Mouse (Mus musculus): ENCODE results near the gene Ift81. TPM values are rescaled to one million over a fixed set of nuclear protein-coding genes. Genes with fewer than 3 reads are reported as not detected.
A peak's percentile ranks its signal among the peaks of the same experiment; 100 is the strongest.
"Not testable (repeated sequence)": the region's sequence is repeated elsewhere in the genome, so short reads cannot be mapped to it uniquely, and the experiment has no call there.

Gene Ift81
- total RNA-seq (2021), result 10 to 100 TPM; 14.9 to 27.0 TPM
- long read RNA-seq, experiment 1, transcript Ift81-201 (19 exons, 2,950 nt), result major isoform, 11 of 18 reads
- long read RNA-seq, experiment 1, partial matches to known transcripts, result 1 of 18 reads
- long read RNA-seq, experiment 1, other reads (novel, unspliced or antisense), result 5 of 18 reads
- long read RNA-seq, experiment 2, partial matches to known transcripts, result 2 of 11 reads
- long read RNA-seq, experiment 2, other reads (novel, unspliced or antisense), result 5 of 11 reads

DNA sequence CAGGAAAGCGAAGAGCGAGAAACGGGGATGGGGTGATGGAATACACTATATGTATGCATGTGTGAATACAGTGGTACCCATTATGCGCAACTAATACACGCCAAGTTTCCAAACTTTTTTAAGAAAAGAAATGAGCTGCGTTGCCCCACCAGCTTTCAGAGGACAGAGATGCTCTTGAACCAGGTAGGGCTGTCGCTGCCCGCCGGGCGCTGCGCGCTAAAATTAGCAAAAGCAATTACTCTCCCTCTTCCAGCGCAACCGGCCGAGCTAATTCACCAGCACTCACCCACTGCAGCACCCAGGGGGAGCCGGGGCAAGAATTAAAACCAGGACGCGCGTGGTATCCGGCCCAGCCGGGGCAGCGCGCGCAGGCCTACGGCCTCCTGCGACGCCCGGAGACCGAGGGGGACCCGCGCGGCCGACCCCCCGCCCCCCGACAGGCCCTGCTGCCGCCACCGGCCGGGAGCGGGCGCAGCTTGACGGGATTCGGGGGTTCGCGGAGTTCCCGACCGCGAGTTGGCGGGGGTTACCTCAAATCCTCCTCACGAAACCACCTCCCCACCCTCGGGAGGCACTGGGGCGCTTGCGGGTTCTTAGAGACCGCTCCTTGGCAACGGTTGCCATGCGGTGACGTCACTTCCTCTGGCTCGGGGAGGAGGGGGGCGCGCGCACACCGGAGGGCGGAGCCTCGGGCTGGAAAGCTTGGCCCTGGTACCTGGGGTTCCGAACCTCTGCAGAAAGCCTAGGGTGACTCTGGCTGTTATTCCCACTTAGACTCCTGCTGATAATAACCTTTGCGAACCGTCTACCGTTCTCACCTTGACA is at the start of gene Ift81:
Gene Ift81 (minus strand): TSS at position 611 of the 825 bp plus-strand sequence.
- DNase-seq (ENCODE audit: low spot score in 2 of 2), result peak; percentile 94 to 96

DNA sequence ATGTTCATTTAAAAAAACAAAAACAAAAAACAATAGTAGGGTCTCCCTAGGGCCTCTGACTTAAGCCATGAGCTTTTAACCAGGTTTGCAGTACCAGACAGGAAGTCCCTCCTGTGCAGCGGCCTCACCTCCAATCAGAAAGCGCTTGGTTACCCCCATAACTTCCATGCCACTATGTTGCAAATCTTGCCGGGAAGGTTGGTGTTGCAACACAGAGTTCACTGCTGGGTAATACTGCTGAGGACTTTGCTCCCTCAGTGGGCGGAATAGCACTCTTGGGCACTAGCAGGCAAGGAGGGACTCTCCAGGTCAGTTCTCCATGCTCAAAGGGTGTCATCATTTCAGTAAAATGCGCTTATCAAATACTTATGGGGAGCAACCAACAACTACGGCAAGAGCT is 48.2 kb upstream of the Ift81 start:
- DNase-seq (ENCODE audit: low spot score in 2 of 2), result no peak

DNA sequence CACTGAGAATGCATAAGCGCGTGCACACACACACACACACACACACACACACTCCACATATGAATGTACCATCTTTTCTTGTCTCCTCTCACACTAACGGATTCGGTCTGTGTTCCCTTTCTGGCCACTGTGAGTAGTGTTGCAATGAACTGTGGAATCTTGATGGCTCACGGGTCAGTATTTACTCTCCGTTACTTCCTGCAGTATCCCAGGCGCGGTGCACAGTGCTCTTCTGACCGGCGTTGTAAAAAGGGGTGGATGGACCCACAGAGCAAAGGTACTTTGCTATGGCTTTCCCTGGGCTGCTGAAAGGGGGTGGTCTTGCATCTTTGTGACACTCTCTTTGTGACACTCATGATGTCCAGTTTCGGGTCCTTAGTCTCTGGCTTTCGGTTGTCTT is 42.5 kb upstream of the Ift81 start:
- DNase-seq (ENCODE audit: low spot score in 2 of 2), result no peak

DNA sequence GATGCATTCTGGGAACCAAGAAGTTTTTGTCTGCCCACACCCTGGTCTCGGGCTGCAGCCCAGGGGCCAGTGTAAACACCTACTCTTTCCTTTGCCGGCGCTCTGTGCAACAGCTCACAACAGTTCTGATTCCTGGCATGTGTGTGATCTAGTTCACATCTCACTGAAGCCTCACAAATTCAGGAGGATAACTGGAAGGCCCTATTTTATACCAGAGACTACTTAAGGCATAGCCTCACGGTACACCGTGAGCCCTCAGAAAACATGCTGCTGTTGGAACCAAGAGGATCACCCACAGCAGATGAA is 39.9 kb upstream of the Ift81 start:
- DNase-seq (ENCODE audit: low spot score in 2 of 2), result no peak

DNA sequence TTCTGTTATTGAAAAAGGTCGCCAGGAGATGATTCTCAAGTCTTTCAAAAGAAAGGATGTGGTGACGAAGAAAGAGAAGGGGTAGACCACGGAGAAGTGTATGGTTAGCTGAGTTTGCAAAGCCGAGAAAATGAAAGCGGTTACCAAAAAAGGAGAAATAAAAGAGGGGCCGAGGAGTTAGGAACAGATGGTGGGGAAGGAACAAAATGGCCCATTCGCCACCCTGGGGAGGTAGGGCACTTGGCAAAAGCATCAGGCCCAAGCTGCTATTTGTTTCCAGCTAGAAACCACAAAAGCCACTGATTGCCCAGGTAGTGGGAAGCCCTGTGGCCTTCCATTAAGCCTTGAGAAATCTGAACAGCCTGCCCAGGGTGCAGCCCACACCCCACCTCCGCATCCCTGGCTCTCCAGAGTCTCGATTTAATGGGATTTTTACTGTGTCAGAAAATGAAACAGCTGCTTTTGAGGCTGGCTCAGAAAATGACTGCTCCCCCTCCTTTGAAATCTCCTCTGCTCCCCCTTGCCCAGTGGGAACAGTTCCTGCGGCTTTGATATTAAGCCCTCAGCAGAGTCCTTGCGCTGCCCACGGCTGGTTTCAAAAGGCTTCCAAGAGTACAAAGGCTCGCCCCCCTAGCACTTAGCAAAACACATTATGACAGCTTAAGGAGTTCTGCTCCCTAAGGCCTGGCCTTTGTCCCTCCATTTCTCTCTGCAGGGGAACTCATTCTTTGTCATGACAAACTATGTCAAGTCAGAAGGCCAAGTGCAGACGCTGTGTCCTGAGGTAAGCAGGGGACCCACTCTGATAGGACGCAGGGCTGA is 39.3 kb upstream of the Ift81 start:
- no peak for DNase-seq (ENCODE audit: low spot score in 2 of 2)

DNA sequence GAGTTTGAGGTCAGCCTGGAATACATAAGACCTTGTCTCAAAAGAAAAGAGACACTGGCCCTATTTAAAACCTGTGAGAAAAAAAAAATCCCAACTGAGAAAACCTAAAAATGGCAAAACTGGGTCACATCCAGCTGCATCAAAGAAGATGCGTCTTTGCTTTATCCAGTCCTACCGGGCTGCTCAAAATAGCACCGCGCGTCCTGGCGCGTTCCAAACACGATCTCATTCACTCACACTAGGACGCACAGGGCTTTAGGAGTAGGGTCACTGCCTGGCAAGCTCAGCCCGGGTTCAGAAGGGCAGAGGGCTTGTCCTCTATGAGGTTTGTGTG is 38.8 kb upstream of the Ift81 start:
- DNase-seq (ENCODE audit: low spot score in 2 of 2), result no peak

DNA sequence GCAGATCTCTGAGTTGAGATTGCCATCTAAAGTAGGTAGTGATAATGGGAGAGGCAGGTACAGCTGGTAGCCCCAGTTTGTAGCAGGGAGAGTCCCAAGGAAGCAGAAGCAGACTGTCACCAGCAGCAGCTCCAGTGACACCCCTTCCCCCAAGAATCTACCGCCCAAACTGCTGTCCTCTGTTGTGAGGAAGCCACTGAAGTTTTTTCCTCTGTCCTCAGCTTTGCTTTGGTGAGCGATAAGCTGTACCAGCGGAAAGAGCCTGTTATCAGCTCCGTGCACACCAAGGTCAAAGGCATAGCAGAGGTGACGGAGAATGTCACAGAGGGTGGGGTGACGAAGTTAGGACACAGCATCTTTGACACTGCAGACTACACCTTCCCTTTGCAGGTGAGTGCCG is 38.2 kb upstream of the Ift81 start:
- no peak for DNase-seq (ENCODE audit: low spot score in 2 of 2)

DNA sequence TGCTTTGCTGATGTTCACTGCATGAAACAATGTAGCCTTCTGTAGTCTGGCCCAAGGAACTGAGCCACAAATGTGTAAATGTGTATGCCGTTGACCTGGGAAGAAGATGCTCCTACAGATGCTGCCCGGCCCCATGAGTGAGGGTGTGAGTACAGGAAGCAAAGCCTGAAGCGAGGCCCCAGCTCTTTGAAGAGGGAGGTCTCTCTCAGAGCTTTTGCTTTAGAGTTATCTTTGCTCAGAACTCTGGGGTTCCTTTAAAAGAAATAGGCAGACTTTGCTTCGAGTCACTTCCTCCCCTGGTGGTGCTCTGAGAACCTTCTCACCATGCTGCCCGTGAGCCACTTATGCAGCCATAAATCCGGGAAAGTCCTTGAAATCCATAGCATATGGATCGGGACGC is 35.8 kb upstream of the Ift81 start:
- DNase-seq (ENCODE audit: low spot score in 2 of 2), result no peak

DNA sequence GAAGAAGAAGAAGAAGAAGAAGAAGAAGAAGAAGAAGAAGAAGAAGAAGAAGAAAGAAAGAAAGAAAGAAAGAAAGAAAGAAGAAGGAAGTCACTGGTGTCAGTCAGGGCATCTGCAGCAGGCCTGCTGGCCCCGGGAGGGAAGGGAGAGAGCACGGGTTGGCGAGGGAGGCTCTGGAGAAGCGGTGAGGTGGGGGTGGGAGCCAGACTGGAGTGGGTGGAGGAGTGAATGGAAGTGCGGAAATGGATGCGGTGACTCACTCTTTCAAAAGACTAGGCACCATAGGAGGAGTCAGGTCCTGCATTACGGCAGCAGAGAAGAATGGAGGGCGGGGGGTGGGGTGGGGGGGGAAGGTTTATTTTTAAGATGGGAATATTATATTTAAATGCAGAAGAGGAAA is 34.9 kb upstream of the Ift81 start:
- no peak for DNase-seq (ENCODE audit: low spot score in 2 of 2)

DNA sequence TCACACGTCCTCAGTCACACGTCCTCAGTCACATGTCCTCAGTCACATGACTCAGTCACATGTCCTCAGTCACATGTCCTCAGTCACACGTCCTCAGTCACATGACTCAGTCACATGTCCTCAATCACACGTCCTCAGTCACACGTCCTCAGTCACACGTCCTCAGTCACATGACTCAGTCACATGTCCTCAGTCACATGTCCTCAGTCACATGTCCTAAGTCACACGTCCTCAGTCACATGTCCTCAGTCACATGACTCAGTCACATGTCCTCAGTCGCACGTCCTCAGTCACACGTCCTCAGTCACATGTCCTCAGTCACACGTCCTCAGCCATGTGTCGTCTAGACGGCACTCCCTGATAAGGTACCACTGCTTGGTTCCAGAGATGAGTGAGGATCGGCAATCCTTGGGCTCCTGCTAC is 33.6 kb upstream of the Ift81 start:
- not testable (repeated sequence) for DNase-seq (ENCODE audit: low spot score in 2 of 2)

DNA sequence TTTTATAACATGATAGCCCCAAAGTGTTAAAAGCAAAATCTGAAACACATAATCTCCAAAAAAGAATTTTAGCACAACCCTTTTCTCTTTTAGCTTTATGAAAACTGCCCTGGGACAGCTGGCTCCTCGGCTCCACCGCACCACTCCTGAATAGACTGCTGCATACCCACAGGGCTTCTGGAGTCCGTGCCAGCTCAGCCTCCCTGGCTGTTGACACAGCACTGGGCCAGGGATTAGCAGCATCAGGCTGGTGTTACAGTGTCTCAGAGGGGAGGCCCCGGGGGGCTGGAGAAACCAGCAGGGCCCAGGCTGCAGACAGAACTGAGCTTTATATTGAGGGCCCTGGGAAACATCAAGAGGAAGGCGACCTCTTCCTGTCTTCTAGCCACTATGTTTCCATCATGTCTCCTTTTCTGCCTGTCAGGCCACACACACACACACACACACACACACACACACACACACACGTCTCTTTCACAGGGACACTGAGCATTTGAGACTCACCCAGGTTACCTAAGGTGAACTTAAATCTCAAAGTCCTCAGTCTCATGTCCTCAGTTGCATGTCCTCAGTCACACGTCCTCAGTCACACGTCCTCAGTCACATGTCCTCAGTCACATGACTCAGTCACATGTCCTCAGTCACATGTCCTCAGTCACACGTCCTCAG is 33.1 kb upstream of the Ift81 start:
- DNase-seq (ENCODE audit: low spot score in 2 of 2), result peak in 1 of 2 experiments; percentile 31

DNA sequence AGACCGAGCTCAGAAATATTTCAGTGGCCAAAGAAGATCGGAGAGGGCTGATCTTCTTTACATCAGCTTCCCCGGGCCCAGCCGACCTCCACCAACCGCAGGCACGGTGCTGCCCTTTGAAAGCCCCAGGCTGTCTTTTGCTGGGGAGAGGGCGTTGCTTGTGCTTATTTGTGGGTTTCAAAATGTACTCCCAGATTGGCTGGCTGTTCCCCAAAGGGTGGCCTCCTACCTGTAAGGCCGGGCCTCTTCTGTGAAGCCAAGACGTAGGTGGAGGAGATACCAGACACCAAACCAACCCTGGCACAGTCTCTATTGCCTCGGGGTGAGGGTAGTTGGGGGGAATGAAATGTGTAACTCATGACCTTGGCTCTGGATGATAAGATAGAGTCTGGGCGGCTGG is 31.7 kb upstream of the Ift81 start:
- DNase-seq (ENCODE audit: low spot score in 2 of 2), result no peak

DNA sequence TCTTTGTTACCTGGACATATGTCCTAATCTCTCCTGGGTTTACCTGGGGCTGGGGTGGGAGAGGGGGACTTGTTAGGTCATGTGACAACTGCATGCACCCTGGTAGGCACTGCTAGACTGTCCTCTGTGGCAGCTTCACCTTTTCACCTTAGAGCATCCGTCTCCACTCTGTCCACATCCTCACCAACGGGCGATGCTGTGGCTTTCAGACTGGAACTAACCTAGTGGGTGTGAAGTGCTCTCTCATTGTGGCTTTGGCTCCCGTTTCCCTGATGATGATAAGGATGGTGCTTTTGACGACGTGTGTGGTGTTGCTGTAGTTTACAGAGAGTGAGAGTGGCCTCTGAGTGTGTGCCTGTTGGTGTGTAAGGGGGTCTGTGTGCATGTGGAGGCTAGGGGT is 31.0 kb upstream of the Ift81 start:
- no peak for DNase-seq (ENCODE audit: low spot score in 2 of 2)

DNA sequence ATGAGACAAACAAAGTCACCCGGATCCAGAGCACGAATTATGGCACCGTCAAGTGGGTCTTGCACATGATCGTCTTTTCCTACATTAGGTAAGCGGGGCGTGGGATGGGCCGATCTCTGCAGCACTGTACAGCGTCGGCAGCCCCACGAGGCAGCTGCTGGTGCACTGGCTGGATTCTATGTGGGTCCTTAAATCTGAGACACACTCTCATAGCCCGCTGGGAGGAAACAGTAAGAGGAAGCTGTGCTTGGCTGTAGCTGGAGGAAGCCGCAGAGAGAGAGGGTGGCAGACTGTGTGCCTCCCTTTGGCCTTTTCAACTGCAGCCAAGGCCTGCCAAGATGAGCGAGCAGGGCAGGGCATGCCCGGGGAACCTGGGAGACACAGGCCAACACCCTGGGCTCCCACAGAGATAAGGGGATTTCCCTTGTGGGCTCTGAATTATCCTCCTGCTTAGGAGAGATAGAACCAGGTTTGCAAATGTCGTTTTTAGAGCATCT is 29.8 kb upstream of the Ift81 start:
- DNase-seq (ENCODE audit: low spot score in 2 of 2), result no peak

DNA sequence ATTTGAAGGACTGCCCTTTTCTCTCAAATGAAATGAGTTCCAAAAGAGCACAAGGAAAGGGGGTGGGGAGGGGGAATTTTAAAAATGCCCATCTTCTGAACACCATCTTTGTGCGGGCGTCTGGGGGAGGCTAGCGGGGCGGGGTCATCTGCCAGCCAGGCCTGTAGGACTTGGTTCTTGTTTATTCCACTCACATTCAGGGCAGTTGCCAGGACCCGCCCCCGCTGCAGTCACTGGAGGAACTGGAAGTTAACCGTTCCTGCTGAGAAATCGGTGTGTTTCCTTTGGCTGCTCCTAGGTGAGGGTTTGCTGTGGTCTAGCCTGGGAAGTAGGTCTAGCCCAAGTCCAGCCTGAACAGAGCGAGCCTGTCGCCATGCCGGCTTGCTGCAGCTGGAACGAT is 29.4 kb upstream of the Ift81 start, which contains the start of gene P2rx7:
Gene P2rx7 (plus strand): TSS at position 211 of the 400 bp plus-strand sequence.
- DNase-seq (ENCODE audit: low spot score in 2 of 2), result peak in 1 of 2 experiments; percentile 45

DNA sequence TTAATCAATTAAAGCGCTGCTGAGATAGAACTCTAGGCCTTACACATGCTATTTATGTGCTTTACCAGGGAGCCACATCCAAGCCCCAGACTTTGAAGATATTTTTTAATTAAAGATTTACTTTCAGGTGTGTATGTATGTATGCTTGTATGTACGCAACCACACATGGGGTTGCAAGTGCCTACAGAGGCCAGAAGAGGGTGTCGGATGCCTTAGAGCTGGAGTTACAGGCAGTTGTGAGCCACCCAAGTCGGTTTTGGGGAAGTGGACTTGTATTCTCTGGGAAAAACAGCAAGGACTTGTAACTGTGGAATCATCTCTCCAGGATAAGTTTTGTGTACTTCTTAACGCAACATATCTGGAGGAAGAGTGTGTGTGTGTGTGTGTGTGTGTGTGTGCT is 25.7 kb upstream of the Ift81 start:
- no peak for DNase-seq (ENCODE audit: low spot score in 2 of 2)

DNA sequence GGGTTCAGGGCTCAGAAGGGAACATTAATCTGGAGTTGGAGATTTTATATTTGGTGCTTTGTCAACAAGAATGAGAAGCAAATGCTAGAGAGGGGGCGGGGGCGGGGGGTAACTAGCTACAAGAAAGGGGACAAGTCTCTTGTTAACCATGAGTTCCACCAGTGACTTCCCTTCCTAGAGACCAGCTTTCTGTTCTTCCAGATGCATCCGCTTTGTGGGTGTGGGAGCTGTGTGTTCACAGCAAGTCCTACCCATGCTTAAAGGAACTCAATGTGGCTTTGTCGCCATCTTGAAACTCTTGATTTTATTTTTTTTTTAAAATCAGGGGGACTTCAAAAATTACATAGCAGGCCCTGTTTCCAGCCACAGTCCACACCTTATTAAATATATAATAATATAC is 25.2 kb upstream of the Ift81 start:
- DNase-seq (ENCODE audit: low spot score in 2 of 2), result no peak

DNA sequence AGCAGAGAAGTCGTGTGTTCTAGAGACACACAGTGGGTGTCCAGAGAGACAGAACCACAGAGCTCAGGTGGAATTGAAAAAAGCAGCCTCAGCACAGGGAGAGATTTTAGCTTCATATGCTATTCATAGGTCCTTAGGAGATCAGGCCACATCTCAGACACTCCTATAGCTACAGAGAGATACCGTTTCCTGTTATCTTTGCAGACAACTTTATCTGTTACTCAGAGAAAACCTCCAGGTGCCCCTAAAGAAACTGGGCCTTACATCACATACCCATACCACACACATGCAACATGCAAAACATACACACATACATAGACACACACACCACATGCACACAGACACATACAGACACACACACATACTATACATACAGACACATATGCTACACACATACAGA is 24.0 kb upstream of the Ift81 start:
- no peak for DNase-seq (ENCODE audit: low spot score in 2 of 2)

DNA sequence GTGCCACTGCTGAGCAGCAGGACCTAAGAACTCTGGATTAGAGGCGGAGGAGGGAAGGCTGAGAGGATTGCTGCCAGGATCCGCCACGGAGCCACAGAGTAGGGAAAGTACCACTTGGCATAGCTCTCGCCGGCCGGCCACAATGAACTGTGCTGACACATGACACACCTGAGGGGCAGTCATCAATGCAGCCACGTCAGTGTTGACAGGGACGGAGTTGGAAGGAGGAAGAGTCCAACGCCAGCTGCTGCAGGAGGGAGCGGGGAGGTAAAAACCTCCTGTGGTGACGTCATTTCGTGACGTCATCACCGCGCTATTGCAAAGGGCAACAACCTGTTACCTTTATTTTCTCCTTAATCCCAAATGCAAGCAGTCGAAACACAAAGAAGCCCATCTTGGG is 22.6 kb upstream of the Ift81 start:
- no peak for DNase-seq (ENCODE audit: low spot score in 2 of 2)

DNA sequence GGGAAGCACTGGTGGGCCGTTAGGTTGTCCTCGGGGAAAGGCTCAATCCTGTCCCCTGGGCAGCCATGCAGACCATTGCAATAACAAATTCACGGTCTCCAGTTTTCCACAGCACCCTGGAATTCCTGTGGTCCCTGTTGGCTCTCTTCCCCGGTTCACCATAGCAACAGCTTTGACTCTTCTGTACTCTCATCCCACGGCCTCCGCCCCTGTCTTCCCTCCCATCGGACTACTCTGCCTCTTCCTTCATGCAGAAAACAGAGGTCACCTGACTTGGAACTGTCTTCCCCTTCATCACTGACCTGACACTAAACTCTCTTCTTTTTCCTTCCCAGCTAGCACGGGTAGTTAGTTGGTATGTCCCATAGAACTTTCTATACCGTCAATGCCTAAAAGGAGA is 22.0 kb upstream of the Ift81 start:
- DNase-seq (ENCODE audit: low spot score in 2 of 2), result no peak

DNA sequence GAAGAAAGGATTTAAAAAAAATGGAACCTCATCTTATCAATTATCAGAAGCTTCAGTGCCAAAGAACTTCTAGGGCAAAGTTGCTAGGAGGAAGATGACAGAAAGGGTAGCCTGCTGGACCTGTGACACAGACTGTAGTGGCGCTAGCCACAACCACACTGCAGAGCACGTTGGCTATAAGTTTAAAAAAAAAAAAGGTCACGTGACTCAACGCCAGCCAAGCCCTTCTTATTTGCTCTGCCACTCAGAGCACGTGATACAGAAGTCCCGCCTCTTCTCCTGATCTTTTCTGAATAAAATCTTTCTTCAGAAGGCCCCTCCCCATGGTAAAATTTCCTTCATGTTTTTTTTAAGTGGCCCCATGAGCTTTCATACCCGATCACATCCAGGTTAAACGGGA is 20.9 kb upstream of the Ift81 start:
- DNase-seq (ENCODE audit: low spot score in 2 of 2), result no peak
